Mouse (Mus musculus) forebrain, embryonic 15.5 days (tissue): ENCODE data around the gene Enam. TPM values are rescaled to one million over a fixed set of nuclear protein-coding genes. Genes with fewer than 3 reads are reported as not detected.
"Not testable (repeated sequence)": the region's sequence is repeated elsewhere in the genome, so short reads cannot be mapped to it uniquely, and the experiment has no call there.

Experiments
- ATAC-seq: fragments of 200-750 bp; cut with Nextera tagmentation; replicated peaks from 2 replicates; pipeline ENCODE4 v1.8.0; 2017; ENCODE audit warnings: mild to moderate bottlenecking, moderate TSS enrichment, moderate library complexity
- H3K27ac ChIP-seq: fragments of 300-500 bp; sonication (generic); replicated peaks from 2 replicates; pipeline ENCODE4 v1.5.1; 2015; ENCODE audit warnings: mild to moderate bottlenecking, inconsistent platforms
- H3K27me3 ChIP-seq: fragments of 300-500 bp; sonication (generic); 2 replicates; pipeline ENCODE4 v1.6.1; 2015; ENCODE audit warnings: inconsistent platforms
- H3K36me3 ChIP-seq: fragments of 300-500 bp; sonication (generic); 2 replicates; pipeline ENCODE4 v1.6.1; 2015; ENCODE audit warnings: mild to moderate bottlenecking, inconsistent platforms
- H3K4me1 ChIP-seq: fragments of 300-500 bp; sonication (generic); 2 replicates; pipeline ENCODE4 v1.6.1; 2015; ENCODE audit warnings: inconsistent platforms
- H3K4me2 ChIP-seq: fragments of 300-500 bp; sonication (generic); replicated peaks from 2 replicates; pipeline ENCODE4 v1.6.1; 2015; ENCODE audit warnings: mild to moderate bottlenecking, inconsistent platforms
- H3K4me3 ChIP-seq: fragments of 300-500 bp; sonication (generic); 2 replicates; pipeline ENCODE4 v1.5.1; 2015; ENCODE audit warnings: mild to moderate bottlenecking, inconsistent platforms
- H3K9ac ChIP-seq: fragments of 300-500 bp; sonication (generic); replicated peaks from 2 replicates; pipeline ENCODE4 v1.6.1; 2015; ENCODE audit warnings: mild to moderate bottlenecking, inconsistent platforms
- H3K9me3 ChIP-seq: fragments of 300-500 bp; sonication (generic); 2 replicates; pipeline ENCODE4 v1.6.1; 2016; ENCODE audit warnings: inconsistent platforms
- WGBS: fragments of 180-500 bp; shearing (Covaris S2); methylation state at CpG from one replicate; pipeline ENCODE4 v1.1.7; 2015; ENCODE audit warnings: mixed read lengths; 5-methylcytosine and 5-hydroxymethylcytosine counted together
- polyA plus RNA-seq: library from polyadenylated mRNA; unstranded; fragments of >200 nt; fragmentation: Nextera tagmentation; extraction: Ambion mirVana; gene quantifications from 2 replicates; pipeline ENCODE4 v1.2.1, GENCODE M21; 2015

The Enam gene
- polyA plus RNA-seq, 1 experiment from 2014 or later, result not detected

DNA sequence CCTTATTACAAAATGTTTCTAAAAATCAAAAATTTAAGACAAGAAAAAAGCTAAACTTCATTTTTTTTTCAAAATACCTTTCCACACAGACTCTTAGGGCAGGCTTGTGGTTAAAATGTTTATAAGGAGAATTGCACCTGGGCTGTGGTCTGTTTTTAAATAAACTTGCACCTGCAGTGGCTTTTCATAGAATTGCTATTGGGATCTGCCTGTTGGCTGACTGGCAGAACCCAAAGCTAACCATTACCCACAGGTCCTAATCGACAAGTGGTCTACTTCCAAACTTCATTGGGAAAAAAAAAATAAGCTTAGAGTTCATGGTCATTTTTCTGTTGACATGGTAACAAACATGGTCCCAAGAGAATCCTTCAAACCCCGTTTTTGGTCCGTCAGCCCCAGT lies 46.9 kb downstream of the Enam start:
- no peaks in the 10 kb centered on the region for H3K4me1 ChIP-seq
- H3K9ac ChIP-seq, result no peak overlapping the region
- H3K4me2 ChIP-seq, result no peak overlapping the region
- H3K27me3 ChIP-seq, result no peaks in the 10 kb centered on the region
- no peaks in the 10 kb centered on the region for H3K36me3 ChIP-seq
- no peaks in the 10 kb centered on the region for H3K9me3 ChIP-seq
- H3K4me3 ChIP-seq, result no peak overlapping the region
- 71% methylated on average over 3 of the region's 3 CpGs for WGBS
- ATAC-seq, result no peak
- no peak overlapping the region for H3K27ac ChIP-seq

DNA sequence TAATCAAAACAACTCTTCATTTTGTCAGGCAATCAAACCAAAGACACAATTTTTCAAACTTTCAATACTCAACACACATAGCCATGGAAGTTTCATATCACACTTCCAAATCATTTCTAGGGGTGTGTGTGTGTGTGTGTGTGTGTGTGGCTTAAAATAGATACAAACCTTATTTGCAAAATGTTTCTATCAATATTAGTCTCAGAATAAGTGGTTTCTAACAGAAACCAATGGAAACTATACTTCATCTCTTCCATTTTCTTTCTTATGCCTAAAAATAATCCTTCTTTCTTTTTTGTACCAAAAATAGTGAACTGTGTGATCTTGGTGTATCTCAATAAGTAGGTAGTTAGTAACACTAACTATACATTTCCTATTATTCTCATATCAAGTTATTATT lies 53.1 kb downstream of the Enam start:
- Histone ChIP-seq H3K9ac (no peak overlapping the region), H3K36me3 (no peaks in the 10 kb centered on the region), H3K4me2 (no peak overlapping the region), H3K9me3 (no peaks in the 10 kb centered on the region), H3K27me3 (no peaks in the 10 kb centered on the region), H3K27ac (no peak overlapping the region), H3K4me3 (no peak overlapping the region), H3K4me1 (no peaks in the 10 kb centered on the region)
- no peak for ATAC-seq

GRCm38 (mm10) chr5:88542651-88543282 lies 55.0 kb downstream of the Enam start:
- no peaks in the 10 kb centered on the region for H3K9me3 ChIP-seq
- H3K4me1 ChIP-seq, result no peaks in the 10 kb centered on the region
- no peak overlapping the region for H3K4me2 ChIP-seq
- 63% methylated on average over 5 of the region's 5 CpGs for WGBS
- ATAC-seq, result peak; percentile 68
- H3K4me3 ChIP-seq, result no peak overlapping the region
- H3K27ac ChIP-seq, result no peak overlapping the region
- H3K36me3 ChIP-seq, result no peaks in the 10 kb centered on the region
- no peak overlapping the region for H3K9ac ChIP-seq
- no peaks in the 10 kb centered on the region for H3K27me3 ChIP-seq

- not testable (repeated sequence) for H3K9me3 ChIP-seq, H3K4me3 ChIP-seq, H3K36me3 ChIP-seq, H3K27me3 ChIP-seq, H3K9ac ChIP-seq, H3K27ac ChIP-seq, H3K4me2 ChIP-seq, ATAC-seq, H3K4me1 ChIP-seq
- 89% methylated on average over 1 of the region's 1 CpGs for WGBS
Measured at GRCm38 (mm10) chr5:88544411-88544810, 56.6 kb downstream of the Enam start.

GRCm38 (mm10) chr5:88545536-88545935 lies 57.8 kb downstream of the Enam start:
- 88% methylated on average over 7 of the region's 7 CpGs for WGBS
- ATAC-seq, result no peak
- Histone ChIP-seq H3K9me3 (no peaks in the 10 kb centered on the region), H3K4me1 (no peaks in the 10 kb centered on the region), H3K27ac (no peak overlapping the region), H3K9ac (no peak overlapping the region), H3K4me2 (no peak overlapping the region), H3K36me3 (no peaks in the 10 kb centered on the region), H3K27me3 (no peaks in the 10 kb centered on the region), H3K4me3 (no peak overlapping the region)

DNA sequence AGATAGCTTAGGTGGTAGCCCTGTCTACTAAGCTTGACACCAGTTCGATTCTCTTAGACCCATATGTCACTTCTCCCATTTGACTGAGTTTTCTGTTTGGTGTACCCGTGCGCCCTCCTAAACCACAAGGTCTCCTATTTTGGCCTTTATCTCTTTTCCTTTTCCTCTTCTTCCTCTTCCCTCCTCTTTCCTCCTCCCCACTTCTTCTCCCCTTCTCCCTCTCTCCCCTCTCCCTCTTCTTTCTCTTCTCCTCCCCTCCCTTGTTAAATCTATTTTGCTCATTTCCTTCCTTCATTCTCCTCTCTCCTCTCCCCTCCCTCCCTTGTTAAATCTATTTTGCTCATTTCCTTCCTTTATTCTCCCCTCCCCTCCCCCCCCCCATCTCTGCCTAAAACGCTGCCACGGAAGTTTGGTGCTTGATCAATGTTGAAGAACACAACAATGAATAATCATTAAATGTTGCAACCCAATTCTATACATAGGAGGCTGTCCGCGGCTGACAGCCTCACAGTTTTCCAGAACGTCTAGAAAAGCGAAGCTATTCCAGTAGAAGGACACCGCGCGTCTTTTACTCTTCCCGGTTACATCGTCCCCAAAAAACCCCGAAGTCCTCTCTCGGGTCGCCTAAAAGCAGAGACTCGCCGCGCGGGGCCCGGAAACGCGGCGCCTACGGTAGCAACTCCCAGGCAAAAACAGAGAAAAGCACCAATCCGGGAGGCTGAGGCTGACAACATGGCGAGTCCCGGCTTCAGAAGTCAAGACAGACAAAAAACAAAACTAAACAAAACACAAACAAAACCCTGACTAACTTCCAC lies 65.7 kb downstream of the Enam start:
- peak overlapping the region; percentile 62 for H3K9ac ChIP-seq
- peak overlapping the region; percentile 64 for H3K4me3 ChIP-seq
- peaks cover 28% of the 10 kb centered on the region for H3K4me1 ChIP-seq
- no peaks in the 10 kb centered on the region for H3K9me3 ChIP-seq
- 0 out of 2 replicates have a peak, but pooled peaks cover 3% of the 10 kb centered on the region for H3K36me3 ChIP-seq
- peak overlapping the region; percentile 49 for H3K4me2 ChIP-seq
- H3K27me3 ChIP-seq, result no peaks in the 10 kb centered on the region
- H3K27ac ChIP-seq, result peak overlapping the region; percentile 88
- peak; percentile 27 for ATAC-seq
- 7% methylated on average over 29 of the region's 29 CpGs for WGBS

DNA sequence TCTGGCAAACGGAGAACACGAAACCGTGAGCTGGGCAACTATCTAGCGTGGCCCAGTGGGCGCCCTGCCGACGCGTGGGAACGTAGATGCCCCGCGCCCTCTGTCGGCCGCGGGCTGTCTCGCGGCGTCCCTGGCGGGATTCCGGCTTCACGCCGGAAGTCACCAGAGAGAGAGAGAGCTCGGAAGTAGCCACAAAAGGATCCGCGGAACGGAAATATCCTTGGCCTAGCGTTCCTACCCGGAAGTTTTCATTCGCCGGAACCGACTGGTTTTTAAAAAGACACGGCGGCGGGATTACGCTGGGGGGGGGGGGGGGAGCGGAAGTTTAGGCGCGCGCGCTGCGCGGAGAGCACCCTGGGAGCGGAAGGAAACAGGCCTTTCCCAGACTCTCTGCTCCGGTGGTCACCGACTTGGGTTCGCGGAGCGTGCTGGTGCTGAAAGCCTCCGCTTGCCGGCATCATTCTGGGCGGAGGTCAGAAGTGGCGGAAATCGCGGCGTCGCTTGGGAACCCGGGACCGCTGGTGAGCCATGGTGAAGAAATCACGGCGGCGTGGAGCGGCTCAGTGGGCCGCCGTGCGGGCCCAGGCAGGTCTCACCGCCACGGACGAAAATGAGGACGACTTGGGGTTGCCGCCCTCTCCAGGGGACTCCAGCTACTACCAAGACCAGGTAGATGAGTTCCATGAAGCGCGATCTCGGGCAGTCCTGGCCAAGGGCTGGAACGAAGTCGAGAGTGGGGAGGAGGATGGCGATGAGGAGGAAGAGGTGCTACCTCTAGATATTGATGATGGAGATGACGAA lies 66.5 kb downstream of the Enam start, which contains the start of gene Utp3:
TSS of gene Utp3 (plus strand) at position 377 of the 801 bp plus-strand sequence.
- Histone ChIP-seq H3K4me2 (peak within 1 kb of the TSS; percentile 79), H3K9ac (peak within 1 kb of the TSS; percentile 81), H3K27ac (peak within 1 kb of the TSS; percentile 88), H3K27me3 (no peaks in the 10 kb centered on the region), H3K4me1 (peaks cover 28% of the 10 kb centered on the region), H3K9me3 (no peaks in the 10 kb centered on the region), H3K36me3 (0 out of 2 replicates have a peak, but pooled peaks cover 3% of the 10 kb centered on the region), H3K4me3 (peak within 1 kb of the TSS; percentile 64)
- ATAC-seq, result peak; percentile 96
- under 1% methylated on average over 76 of the region's 76 CpGs for WGBS

Other genes starting within 250 kb of the Enam start
- not detected in 2 replicates for gene Gm7714, start 219.1 kb upstream of the Enam start, polyA plus RNA-seq
- not detected in 2 replicates for gene Prol1, start 170.7 kb upstream of the Enam start, polyA plus RNA-seq
- not detected in 2 replicates for gene Amtn, start 111.9 kb upstream of the Enam start, polyA plus RNA-seq
- 0.09 TPM in 1 of 2 replicates, not detected in the other for gene Ambn, start 32.0 kb upstream of the Enam start, polyA plus RNA-seq
- gene Jchain, start 39.9 kb downstream of the Enam start, polyA plus RNA-seq, result 0.22 and 0.32 TPM in 2 replicates
- gene Utp3, start 66.5 kb downstream of the Enam start, polyA plus RNA-seq, result 49.8 and 50.0 TPM in 2 replicates
- 241 and 262 TPM in 2 replicates for gene Rufy3, start 77.1 kb downstream of the Enam start, polyA plus RNA-seq
- gene Grsf1, start 188.2 kb downstream of the Enam start, polyA plus RNA-seq, result 67.9 and 72.3 TPM in 2 replicates
- 10.5 and 13.4 TPM in 2 replicates for gene Mob1b, start 232.9 kb downstream of the Enam start, polyA plus RNA-seq